ENCODE assay signal across 8 mouse cellular contexts in the genomic region with DNA sequence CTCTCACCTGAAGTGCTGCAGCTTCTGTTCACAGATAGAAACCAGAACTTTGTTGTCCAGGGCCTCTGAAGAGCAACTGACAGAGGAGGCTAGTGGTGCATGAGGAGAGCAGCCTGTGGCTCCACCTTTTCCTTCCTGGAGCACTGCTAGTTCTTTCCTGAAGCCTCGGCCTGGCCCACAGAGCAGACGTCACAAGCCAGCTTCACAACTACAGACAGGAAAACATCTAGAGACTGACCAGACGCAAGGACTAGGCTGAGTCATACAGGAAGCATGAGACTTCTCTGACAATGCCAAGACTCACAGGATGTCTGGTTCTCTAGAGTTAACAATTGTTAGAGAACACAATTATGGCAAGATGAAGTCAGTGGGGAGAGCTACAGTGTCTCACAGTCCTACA. TPM values are rescaled to one million over a fixed set of nuclear protein-coding genes. Genes with fewer than 3 reads are reported as not detected.
A peak's percentile ranks its signal among the peaks of the same experiment; 100 is the strongest.
DNase-seq lines count a peak whose midpoint lies in the region; ATAC-seq and TF ChIP-seq lines count a peak whose summit lies in the region.

A gene (minus strand): TSS at position 120 of the 400 bp plus-strand sequence.

- no peaks in the 10 kb centered on the region for H3K9me3 ChIP-seq in limb, embryonic 14.5 days (ENCODE audit: control insufficient read depth, low read length)
- H3K9me3 ChIP-seq in limb, embryonic 10.5 days (replicated peaks) = no peaks in the 10 kb centered on the region
- 0 out of 2 replicates have a peak, but pooled peaks cover 3% of the 10 kb centered on the region for H3K9me3 ChIP-seq in heart, embryonic 10.5 days

- peak; percentile 4 for DNase-seq in limb, embryonic 14.5 days (ENCODE audit: low spot score)
- no peak for DNase-seq in limb, embryonic 10.5 days (ENCODE audit: low spot score)
- peak; percentile 13 for DNase-seq in adrenal gland, postnatal 25 days
- DNase-seq in heart, embryonic 10.5 days (ENCODE audit: low spot score) = peak; percentile 77
- peak; percentile 73 for DNase-seq in kidney, postnatal 14 days
- no peak for DNase-seq in retina, postnatal 1 day
- no peak for DNase-seq in urinary bladder, postnatal 25 days (ENCODE audit: low spot score)

- TF ChIP-seq POLR2A in limb, embryonic 14.5 days (IDR thresholded peaks at IDR 0.05; ENCODE audit: borderline replicate concordance, extremely low read depth, insufficient read depth, insufficient read length) = no peak

- no peak within 1 kb of the TSS for H3K27ac ChIP-seq in limb, embryonic 14.5 days (replicated peaks; ENCODE audit: low read depth, low read length)
- H3K27ac ChIP-seq in limb, embryonic 10.5 days = no peak within 1 kb of the TSS
- no peak within 1 kb of the TSS for H3K27ac ChIP-seq in heart, embryonic 10.5 days

- H3K27me3 ChIP-seq in limb, embryonic 14.5 days (ENCODE audit: control insufficient read depth, insufficient read depth, low read length) = no peaks in the 10 kb centered on the region
- no peaks in the 10 kb centered on the region for H3K27me3 ChIP-seq in limb, embryonic 10.5 days (ENCODE audit: low read depth, poor library complexity, severe bottlenecking)
- H3K27me3 ChIP-seq in heart, embryonic 10.5 days (ENCODE audit: insufficient read depth, poor library complexity, severe bottlenecking) = no peaks in the 10 kb centered on the region

- no peaks in the 10 kb centered on the region for H3K4me1 ChIP-seq in limb, embryonic 14.5 days (ENCODE audit: control insufficient read depth, insufficient read depth, low read length)
- H3K4me1 ChIP-seq in limb, embryonic 10.5 days = no peaks in the 10 kb centered on the region
- no peaks in the 10 kb centered on the region for H3K4me1 ChIP-seq in heart, embryonic 10.5 days

- no peak for ATAC-seq in limb, embryonic 14.5 days (ENCODE audit: low FRiP score, low read depth)
- ATAC-seq in megakaryocyte, adult 5-6 weeks (ENCODE audit: poor library complexity, severe bottlenecking) = peak; percentile 86

- WGBS in limb, embryonic 14.5 days = 69% methylated on average over 3 of the region's 3 CpGs
- 89% methylated on average over 3 of the region's 3 CpGs for WGBS in limb, embryonic 10.5 days
- 43% methylated on average over 3 of the region's 3 CpGs for WGBS in heart, embryonic 10.5 days

- H3K4me3 ChIP-seq in limb, embryonic 14.5 days (replicated peaks; ENCODE audit: low read length) = no peak within 1 kb of the TSS
- H3K4me3 ChIP-seq in limb, embryonic 10.5 days = no peak within 1 kb of the TSS
- H3K4me3 ChIP-seq in heart, embryonic 10.5 days = no peak within 1 kb of the TSS

- no peak within 1 kb of the TSS for H3K9ac ChIP-seq in limb, embryonic 14.5 days (ENCODE audit: low read depth, low read length, severe bottlenecking)

- H3K4me2 ChIP-seq in limb, embryonic 14.5 days (replicated peaks; ENCODE audit: low read depth, low read length, severe bottlenecking) = no peak within 1 kb of the TSS

- no peaks in the 10 kb centered on the region for H3K36me3 ChIP-seq in limb, embryonic 14.5 days (ENCODE audit: control insufficient read depth, insufficient read depth, low read length)
- no peaks in the 10 kb centered on the region for H3K36me3 ChIP-seq in limb, embryonic 10.5 days
- no peaks in the 10 kb centered on the region for H3K36me3 ChIP-seq in heart, embryonic 10.5 days

RNA-seq across cellular contexts. Expression of the gene that starts here (rescaled TPM):
- polyA plus RNA-seq in limb, embryonic 14.5 days (2012; rRNA removed) = 3.1 and 3.5 TPM in 2 replicates
- polyA plus RNA-seq in limb, embryonic 14.5 days (2014; fragmentation: Nextera tagmentation; extraction: Ambion mirVana) = 3.8 and 4.1 TPM in 2 replicates
- 1.3 and 1.7 TPM in 2 replicates for polyA plus RNA-seq in limb, embryonic 10.5 days (2016; fragmentation: Nextera tagmentation; extraction: Ambion mirVana)
- total RNA-seq in adrenal gland, postnatal 25 days (2021) = 3.2 and 4.0 TPM in 2 replicates
- 3.6 and 5.7 TPM in 2 replicates for polyA plus RNA-seq in heart, embryonic 10.5 days (2016; fragmentation: Nextera tagmentation; extraction: Ambion mirVana)
- total RNA-seq in megakaryocyte, adult 5-6 weeks (2015) = 1.7 and 3.0 TPM in 2 replicates
- total RNA-seq in megakaryocyte, adult 5-6 weeks (2017) = 1.7 and 2.1 TPM in 2 replicates

Comparison
In these comparisons a context has a peak if more than half of its experiments do, and no peak if none do; other contexts are left out.
1. DNase-seq: peak in limb, embryonic 14.5 days (single experiment), adrenal gland, postnatal 25 days (single experiment), heart, embryonic 10.5 days (single experiment) and kidney, postnatal 14 days (single experiment); none in limb, embryonic 10.5 days (single experiment), retina, postnatal 1 day (single experiment) and urinary bladder, postnatal 25 days (single experiment).